Mouse (Mus musculus) hematopoietic stem cell, adult 5-6 weeks (primary cell): ENCODE data around the gene Ttc28. TPM values are rescaled to one million over a fixed set of nuclear protein-coding genes. Genes with fewer than 3 reads are reported as not detected.
"Not testable (repeated sequence)": the region's sequence is repeated elsewhere in the genome, so short reads cannot be mapped to it uniquely, and the experiment has no call there.

Experiments used
- ATAC-seq, 2 experiments: fragments of 125-278 bp in 1 of 2; replicated peaks in 1 of 2; 2 replicates each; pipeline ENCODE4 v1.8.0; 2016 to 2017; ENCODE audit warnings: inconsistent platforms in 2 of 2, mild to moderate bottlenecking in 2 of 2, moderate number of reproducible peaks in 2 of 2, low read depth in 1 of 2, moderate TSS enrichment in 1 of 2; ENCODE audit not compliant: low FRiP score in 2 of 2, poor library complexity in 2 of 2, severe bottlenecking in 2 of 2, insufficient read depth in 1 of 2, low TSS enrichment in 1 of 2
- total RNA-seq: library from RNA; stranded (forward); fragments of 172-1452, 232-1000 nt; gene quantifications from 2 replicates; pipeline ENCODE4 v1.2.3, GENCODE M21; 2017

Gene Ttc28
- total RNA-seq = 2.3 and 4.8 TPM in 2 replicates

GRCm38 (mm10) chr5:110879584-110880374 is at the start of gene Ttc28:
Ttc28 (plus strand) TSS chr5:110879803.
- peak; percentile 42 to 63; a peak in 3 of 4 replicates for ATAC-seq

- ATAC-seq = no peak
Measured at GRCm38 (mm10) chr5:110831036-110831720, 48.4 kb upstream of the Ttc28 start.

- ATAC-seq = peak; percentile 34 to 47; a peak in 3 of 4 replicates
Measured at GRCm38 (mm10) chr5:110835959-110836358, 43.6 kb upstream of the Ttc28 start.

- ATAC-seq = not testable (repeated sequence)
Measured at GRCm38 (mm10) chr5:110838016-110838415, 41.6 kb upstream of the Ttc28 start.

- ATAC-seq = peak in 1 of 2 experiments; percentile 46; a peak in 2 of 4 replicates
Measured at GRCm38 (mm10) chr5:110839038-110839677, 40.4 kb upstream of the Ttc28 start.

GRCm38 (mm10) chr5:110839678-110840365 is 39.8 kb upstream of the Ttc28 start, which contains the start of the genes Hscb and Chek2:
Hscb (minus strand) TSS chr5:110839777.
Chek2 (plus strand) TSS chr5:110839979.
- ATAC-seq = peak; percentile 91 to 96

- no peak for ATAC-seq
Measured at GRCm38 (mm10) chr5:110840465-110840864, 39.1 kb upstream of the Ttc28 start.

GRCm38 (mm10) chr5:110841046-110841862 is 38.3 kb upstream of the Ttc28 start:
- ATAC-seq = no peak

- ATAC-seq = no peak
Measured at GRCm38 (mm10) chr5:110852990-110853389, 26.6 kb upstream of the Ttc28 start.

- no peak for ATAC-seq
Measured at GRCm38 (mm10) chr5:110857091-110857490, 22.5 kb upstream of the Ttc28 start.

GRCm38 (mm10) chr5:110859013-110859650 is 20.5 kb upstream of the Ttc28 start:
- peak in 1 of 2 experiments; percentile 36; a peak in 1 of 4 replicates for ATAC-seq

- no peak for ATAC-seq
Measured at GRCm38 (mm10) chr5:110860445-110860844, 19.2 kb upstream of the Ttc28 start.

- ATAC-seq = no peak
Measured at GRCm38 (mm10) chr5:110868460-110868859, 11.1 kb upstream of the Ttc28 start.

- no peak for ATAC-seq
Measured at GRCm38 (mm10) chr5:110869242-110869669, 10.3 kb upstream of the Ttc28 start.

- ATAC-seq = no peak
Measured at GRCm38 (mm10) chr5:110873160-110873559, 6.4 kb upstream of the Ttc28 start.

GRCm38 (mm10) chr5:110874711-110875110 is 4.9 kb upstream of the Ttc28 start:
- ATAC-seq = no peak
